Mouse (Mus musculus) urinary bladder, postnatal 14 days (tissue): ENCODE results near the gene Gm45711.
"Not testable (repeated sequence)": the region's sequence is repeated elsewhere in the genome, so short reads cannot be mapped to it uniquely, and the experiment has no call there.

Experiments
- DNase-seq: peaks from one replicate; pipeline ENCODE4 v3.0.0; 2021; ENCODE audit warnings: low spot score

Gm45711 gene

GRCm38 (mm10) chr8:104321267-104321666 is 11.4 kb upstream of the Gm45711 start, which contains the start of gene Gm11020:
Gene Gm11020 (plus strand): TSS chr8:104321567.
- DNase-seq = not testable (repeated sequence)

- no peak for DNase-seq
Measured at GRCm38 (mm10) chr8:104313311-104313710, 3.4 kb upstream of the Gm45711 start.

- DNase-seq = not testable (repeated sequence)
Measured at GRCm38 (mm10) chr8:104312023-104312422, 2.1 kb upstream of the Gm45711 start.

- not testable (repeated sequence) for DNase-seq
Measured at GRCm38 (mm10) chr8:104308341-104308740, 1.5 kb downstream of the Gm45711 start.

GRCm38 (mm10) chr8:104304962-104305361 is 4.9 kb downstream of the Gm45711 start:
- no peak for DNase-seq

- DNase-seq = not testable (repeated sequence)
Measured at GRCm38 (mm10) chr8:104302536-104302935, 7.3 kb downstream of the Gm45711 start.

- DNase-seq = not testable (repeated sequence)
Measured at GRCm38 (mm10) chr8:104301577-104301976, 8.3 kb downstream of the Gm45711 start.

GRCm38 (mm10) chr8:104294396-104294795 is 15.5 kb downstream of the Gm45711 start:
- DNase-seq = no peak

- not testable (repeated sequence) for DNase-seq
Measured at GRCm38 (mm10) chr8:104293081-104293480, 16.8 kb downstream of the Gm45711 start, which contains the start of gene Cmtm2a. Gene Cmtm2a (minus strand): TSS chr8:104293181.

GRCm38 (mm10) chr8:104268937-104269440 is 40.9 kb downstream of the Gm45711 start:
- no peak for DNase-seq

GRCm38 (mm10) chr8:104268368-104268767 is 41.5 kb downstream of the Gm45711 start:
- no peak for DNase-seq

- not testable (repeated sequence) for DNase-seq
Measured at GRCm38 (mm10) chr8:104264271-104264935, 45.5 kb downstream of the Gm45711 start.

GRCm38 (mm10) chr8:104261802-104262201 is 48.1 kb downstream of the Gm45711 start:
- DNase-seq = not testable (repeated sequence)

GRCm38 (mm10) chr8:104253016-104253415 is 56.9 kb downstream of the Gm45711 start:
- DNase-seq = peak; percentile 25

GRCm38 (mm10) chr8:104251461-104251860 is 58.4 kb downstream of the Gm45711 start:
- DNase-seq = peak; percentile 24

GRCm38 (mm10) chr8:104250439-104251367 is 59.2 kb downstream of the Gm45711 start, which contains the start of gene Cklf:
Gene Cklf (plus strand): TSS chr8:104250861.
- DNase-seq = peak; percentile 89

GRCm38 (mm10) chr8:104249442-104249996 is 60.4 kb downstream of the Gm45711 start:
- DNase-seq = no peak

GRCm38 (mm10) chr8:104248276-104248675 is 61.6 kb downstream of the Gm45711 start, which contains the start of gene Tk2:
Gene Tk2 (minus strand): TSS chr8:104248558.
- DNase-seq = peak; percentile 81

- DNase-seq = peak; percentile 19
Measured at GRCm38 (mm10) chr8:104247908-104248275, 62.0 kb downstream of the Gm45711 start.

GRCm38 (mm10) chr8:104247054-104247907 is 62.6 kb downstream of the Gm45711 start:
- peak; percentile 25 for DNase-seq

GRCm38 (mm10) chr8:104246621-104247020 is 63.3 kb downstream of the Gm45711 start:
- DNase-seq = no peak
